21 mouse cellular contexts compared by ENCODE assay signal in the genomic region with DNA sequence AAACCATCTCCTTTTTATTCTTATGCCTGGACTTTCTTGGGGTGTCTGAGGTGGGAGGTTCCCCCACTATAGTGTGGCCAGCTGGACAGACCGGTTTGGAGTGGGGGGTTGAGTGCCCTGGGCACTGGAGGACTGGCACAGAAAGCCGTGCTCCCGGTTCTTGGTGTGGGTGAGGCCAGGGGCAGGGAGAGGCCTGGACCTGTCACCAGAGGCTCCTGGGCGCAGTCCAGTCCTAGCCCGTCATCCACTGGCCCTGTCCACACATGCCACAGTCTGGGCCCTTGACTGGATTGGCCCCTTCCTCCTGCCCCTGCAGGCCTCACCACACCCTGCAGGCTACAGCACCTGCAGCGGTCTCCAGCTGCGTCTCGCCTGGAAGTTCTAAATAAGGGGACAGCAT. TPM values are rescaled to one million over a fixed set of nuclear protein-coding genes. Genes with fewer than 3 reads are reported as not detected.
DNase-seq lines count a peak whose midpoint lies in the region; ATAC-seq and TF ChIP-seq lines count a peak whose summit lies in the region.
"Had no signal": no experiment of that assay in that cellular context is flagged by ENCODE, and none has a peak within 500 bp of the region (broad histone marks: within the 10 kb centered on the region; RNA-seq: fewer than 3 reads in every experiment).

No protein-coding gene starts in this region.

- H3K27me3 ChIP-seq in midbrain, embryonic 15.5 days (replicated peaks): peaks cover 41% of the 10 kb centered on the region
- H3K27me3 ChIP-seq in midbrain, embryonic 13.5 days: peaks cover 48% of the 10 kb centered on the region

- no peak overlapping the region for H3K27ac ChIP-seq in midbrain, embryonic 15.5 days
- H3K27ac ChIP-seq in midbrain, embryonic 13.5 days: no peak overlapping the region
- H3K27ac ChIP-seq: forebrain, embryonic 12.5 days; hindbrain, embryonic 15.5 days; kidney, postnatal 0 days; liver, embryonic 14.5 days had no signal

- H3K36me3 ChIP-seq in midbrain, embryonic 15.5 days (replicated peaks): peaks cover 38% of the 10 kb centered on the region
- peaks cover 60% of the 10 kb centered on the region for H3K36me3 ChIP-seq in midbrain, embryonic 13.5 days

- WGBS in midbrain, embryonic 15.5 days: 91% methylated on average over 8 of the region's 8 CpGs
- 87% methylated on average over 8 of the region's 8 CpGs for WGBS in midbrain, embryonic 13.5 days
- WGBS in lung, adult 2 months: 77% methylated on average over 8 of the region's 8 CpGs

- no peak overlapping the region for H3K9ac ChIP-seq in midbrain, embryonic 15.5 days
- H3K9ac ChIP-seq in midbrain, embryonic 13.5 days (replicated peaks): no peak overlapping the region
- H3K9ac ChIP-seq: forebrain, embryonic 12.5 days; heart, embryonic 12.5 days; hindbrain, embryonic 15.5 days; liver, embryonic 14.5 days had no signal

- H3K9me3 ChIP-seq in midbrain, embryonic 15.5 days: no peaks in the 10 kb centered on the region
- no peaks in the 10 kb centered on the region for H3K9me3 ChIP-seq in midbrain, embryonic 13.5 days
- H3K9me3 ChIP-seq: forebrain, embryonic 12.5 days; heart, embryonic 12.5 days; hindbrain, embryonic 15.5 days had no signal

- H3K4me1 ChIP-seq in midbrain, embryonic 15.5 days: peaks cover 9% of the 10 kb centered on the region
- H3K4me1 ChIP-seq in midbrain, embryonic 13.5 days (replicated peaks): peaks cover 10% of the 10 kb centered on the region
- peaks cover 4% of the 10 kb centered on the region; the same call in 1 of the 2 replicates for H3K4me1 ChIP-seq in lung, adult 2 months (ENCODE audit: control insufficient read depth, insufficient read depth, low read length)

- no peak overlapping the region for H3K4me3 ChIP-seq in midbrain, embryonic 15.5 days
- H3K4me3 ChIP-seq in midbrain, embryonic 13.5 days (replicated peaks): no peak overlapping the region
- H3K4me3 ChIP-seq in lung, adult 2 months (replicated peaks; ENCODE audit: extremely low read depth, low read depth, low read length): no peak overlapping the region
- H3K4me3 ChIP-seq: forebrain, embryonic 12.5 days; heart, embryonic 12.5 days; hindbrain, embryonic 15.5 days had no signal

- TF ChIP-seq POLR2A in lung, adult 2 months (IDR thresholded peaks at IDR 0.05; ENCODE audit: borderline replicate concordance, extremely low read depth, low read depth, low read length): no peak

- peak; percentile 70 for DNase-seq in lung, adult 2 months
- peak; percentile 84 for DNase-seq in lung, postnatal 36 days
- peak; percentile 89 for DNase-seq in urinary bladder, postnatal 14 days (ENCODE audit: low spot score)
- no peak for DNase-seq in layer of hippocampus, adult 8-10 months (ENCODE audit: low spot score in 2 of 2)
- no peak for DNase-seq in thymus, postnatal 10 days (ENCODE audit: low spot score in 2 of 2)
- DNase-seq in kidney, adult 18-20 months: no peak
- DNase-seq: adrenal gland, postnatal 14 days; B cell, adult 2 months; cerebellum, postnatal 10 days; gastrocnemius, postnatal 10 days; heart, adult 11 months; kidney, adult 11 months; midbrain, embryonic 14.5 days; retina, postnatal 1 day had no signal

- H3K4me2 ChIP-seq in midbrain, embryonic 15.5 days: no peak overlapping the region
- H3K4me2 ChIP-seq in midbrain, embryonic 13.5 days (replicated peaks): no peak overlapping the region
- H3K4me2 ChIP-seq: forebrain, embryonic 12.5 days; heart, embryonic 12.5 days; hindbrain, embryonic 15.5 days had no signal

- 0 out of 2 replicates have a peak, but pooled peaks have one; percentile 13 for ATAC-seq in midbrain, embryonic 15.5 days (replicated peaks)
- ATAC-seq in midbrain, embryonic 13.5 days: no peak

- no peak for TF ChIP-seq CTCF in lung, adult 2 months (IDR thresholded peaks at IDR 0.05; ENCODE audit: insufficient read depth, low read length)

RNA-seq across cellular contexts. Expression of gene Gemin7, which starts 3.2 kb away (rescaled TPM):
- polyA plus RNA-seq in midbrain, embryonic 15.5 days (2015; fragmentation: Nextera tagmentation; extraction: Ambion mirVana): 142 and 155 TPM in 2 replicates
- 134 and 138 TPM in 2 replicates for polyA plus RNA-seq in midbrain, embryonic 13.5 days (2015; fragmentation: Nextera tagmentation; extraction: Ambion mirVana)
- polyA plus RNA-seq in lung, adult 2 months (2012; rRNA removed): 99.2 and 132 TPM in 2 replicates
- total RNA-seq in layer of hippocampus, adult 8-10 months (2022): 10 to 100 TPM; 43.4 to 54.4 (median 49.2) TPM

RNA-seq across cellular contexts. Expression of gene Zfp296, which starts 3.5 kb away (rescaled TPM):
- 0.25 and 0.26 TPM in 2 replicates for polyA plus RNA-seq in midbrain, embryonic 15.5 days (2015; fragmentation: Nextera tagmentation; extraction: Ambion mirVana)
- polyA plus RNA-seq in midbrain, embryonic 13.5 days (2015; fragmentation: Nextera tagmentation; extraction: Ambion mirVana): 0.26 and 0.31 TPM in 2 replicates
- polyA plus RNA-seq in lung, adult 2 months (2012; rRNA removed): 4.3 and 5.0 TPM in 2 replicates
- 1 to 10 TPM in 2 of 4 experiments, under 1 TPM in 2; 0.90 to 1.3 (median 1.0) TPM for total RNA-seq in layer of hippocampus, adult 8-10 months (2022)

RNA-seq across cellular contexts. Expression of gene Ppp1r37, which starts 17.8 kb away (rescaled TPM):
- polyA plus RNA-seq in midbrain, embryonic 15.5 days (2015; fragmentation: Nextera tagmentation; extraction: Ambion mirVana): 44.0 and 48.3 TPM in 2 replicates
- polyA plus RNA-seq in midbrain, embryonic 13.5 days (2015; fragmentation: Nextera tagmentation; extraction: Ambion mirVana): 25.7 and 37.0 TPM in 2 replicates
- 113 and 121 TPM in 2 replicates for polyA plus RNA-seq in lung, adult 2 months (2012; rRNA removed)
- 100 to 1,000 TPM in 2 of 4 experiments, 10 to 100 TPM in 2; 97.7 to 120 (median 108) TPM for total RNA-seq in layer of hippocampus, adult 8-10 months (2022)

RNA-seq across cellular contexts. Expression of gene Clasrp, which starts 23.7 kb away (rescaled TPM):
- 67.2 and 69.1 TPM in 2 replicates for polyA plus RNA-seq in midbrain, embryonic 15.5 days (2015; fragmentation: Nextera tagmentation; extraction: Ambion mirVana)
- 54.0 and 65.0 TPM in 2 replicates for polyA plus RNA-seq in midbrain, embryonic 13.5 days (2015; fragmentation: Nextera tagmentation; extraction: Ambion mirVana)
- polyA plus RNA-seq in lung, adult 2 months (2012; rRNA removed): 96.1 and 134 TPM in 2 replicates
- total RNA-seq in layer of hippocampus, adult 8-10 months (2022): 100 to 1,000 TPM in 2 of 4 experiments, 10 to 100 TPM in 2; 96.9 to 109 (median 101) TPM

RNA-seq across cellular contexts. Expression of gene Relb, which starts 48.6 kb away (rescaled TPM):
- 5.5 and 5.9 TPM in 2 replicates for polyA plus RNA-seq in midbrain, embryonic 15.5 days (2015; fragmentation: Nextera tagmentation; extraction: Ambion mirVana)
- 3.8 and 4.1 TPM in 2 replicates for polyA plus RNA-seq in midbrain, embryonic 13.5 days (2015; fragmentation: Nextera tagmentation; extraction: Ambion mirVana)
- 32.5 and 34.9 TPM in 2 replicates for polyA plus RNA-seq in lung, adult 2 months (2012; rRNA removed)
- total RNA-seq in layer of hippocampus, adult 8-10 months (2022): 10 to 100 TPM in 2 of 4 experiments, 1 to 10 TPM in 2; 8.3 to 11.2 (median 10.5) TPM

Comparison
In these comparisons a context has a peak if more than half of its experiments do, and no peak if none do; other contexts are left out.
1. DNase-seq: peak in lung, adult 2 months (single experiment), lung, postnatal 36 days (single experiment) and urinary bladder, postnatal 14 days (single experiment); none in layer of hippocampus, adult 8-10 months (0 of 2), thymus, postnatal 10 days (0 of 2) and kidney, adult 18-20 months (single experiment).